Mouse (Mus musculus): Measurements from ENCODE around the gene Fermt2. TPM values are rescaled to one million over a fixed set of nuclear protein-coding genes. Genes with fewer than 3 reads are reported as not detected.

Fermt2 gene
- total RNA-seq, 2 experiments from 2014 or later = 78.6 to 81.1 TPM

GRCm38 (mm10) chr14:45452148-45452547, 77.8 kb downstream of the Fermt2 start:
- peak in 1 of 2 experiments; percentile 45 for DNase-seq (ENCODE audit: extremely low spot score in 1 of 2, low spot score in 2 of 2)
- intact Hi-C loops (cut with DNase I) = no loop called here

- DNase-seq (ENCODE audit: extremely low spot score in 1 of 2, low spot score in 2 of 2) = no peak
- intact Hi-C loops (cut with DNase I) = no loop called here
These were observed 78.8 kb downstream of the Fermt2 start for GRCm38 (mm10) chr14:45451090-45451489.

DNA sequence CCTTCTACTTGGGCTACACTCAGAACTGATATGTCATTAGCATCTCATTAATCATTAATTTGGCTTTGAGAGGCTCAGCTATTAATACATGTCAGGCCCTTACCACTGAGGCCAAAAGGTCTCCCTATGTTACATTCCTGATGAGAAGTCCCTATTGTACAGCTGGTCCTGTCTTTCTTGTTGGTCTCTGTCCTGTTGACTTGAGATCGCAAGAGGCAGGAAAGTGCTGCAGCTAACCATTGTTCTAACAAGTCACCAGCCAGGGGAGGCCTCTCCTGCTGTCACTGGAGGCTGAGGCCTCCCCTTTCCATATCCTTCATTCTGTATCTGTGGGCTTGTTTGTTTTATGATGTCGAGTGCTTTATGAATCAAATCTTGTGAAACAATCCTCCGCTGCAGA, 83.1 kb downstream of the Fermt2 start:
- intact Hi-C loops (cut with DNase I) = no loop called here
- no peak for DNase-seq (ENCODE audit: extremely low spot score in 1 of 2, low spot score in 2 of 2)

GRCm38 (mm10) chr14:45445445-45445844, 84.5 kb downstream of the Fermt2 start:
- intact Hi-C loops (cut with DNase I) = no loop called here
- DNase-seq (ENCODE audit: extremely low spot score in 1 of 2, low spot score in 2 of 2) = no peak

GRCm38 (mm10) chr14:45444870-45445269, 85.0 kb downstream of the Fermt2 start:
- no peak for DNase-seq (ENCODE audit: extremely low spot score in 1 of 2, low spot score in 2 of 2)
- intact Hi-C loops (cut with DNase I) = no loop called here

DNA sequence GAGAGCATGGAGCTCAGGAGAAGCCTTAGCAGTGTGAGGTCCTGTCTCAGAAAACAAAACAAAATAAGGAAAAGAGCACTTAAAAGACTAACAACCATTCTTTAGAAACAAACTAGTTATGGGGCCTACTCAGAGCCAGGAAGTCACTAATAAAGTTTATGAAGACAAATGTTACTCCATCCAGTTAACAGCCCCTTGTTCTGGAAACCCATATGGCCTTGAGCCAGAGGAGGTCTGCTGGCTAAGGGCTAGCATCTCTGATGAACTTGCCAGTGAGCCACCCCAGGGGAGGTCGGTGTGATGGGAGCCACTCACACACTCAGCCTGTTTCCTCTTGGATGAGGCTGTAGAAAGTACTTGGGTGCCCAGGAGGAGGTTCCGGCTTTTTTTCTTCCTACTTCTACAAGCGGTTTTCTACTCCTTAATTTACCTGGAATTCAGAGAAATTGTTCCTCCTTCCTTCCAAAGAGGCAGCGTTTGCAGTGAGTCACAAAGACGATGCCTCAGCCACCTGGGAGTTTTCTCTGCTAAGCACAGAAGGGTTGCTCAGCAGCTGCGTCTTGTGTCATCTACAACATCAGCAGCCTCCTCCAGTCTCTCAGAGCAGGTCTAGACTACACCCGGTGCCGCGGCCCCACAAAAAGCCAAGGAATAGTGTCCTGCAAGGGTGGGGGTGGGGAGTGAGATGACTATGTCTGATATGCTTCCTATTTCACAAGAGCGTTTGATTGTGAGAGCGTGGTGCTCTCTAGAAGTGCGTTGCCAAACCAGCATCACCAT, 86.9 kb downstream of the Fermt2 start:
- intact Hi-C loops (cut with DNase I) = no loop called here
- DNase-seq (ENCODE audit: extremely low spot score in 1 of 2, low spot score in 2 of 2) = no peak

DNA sequence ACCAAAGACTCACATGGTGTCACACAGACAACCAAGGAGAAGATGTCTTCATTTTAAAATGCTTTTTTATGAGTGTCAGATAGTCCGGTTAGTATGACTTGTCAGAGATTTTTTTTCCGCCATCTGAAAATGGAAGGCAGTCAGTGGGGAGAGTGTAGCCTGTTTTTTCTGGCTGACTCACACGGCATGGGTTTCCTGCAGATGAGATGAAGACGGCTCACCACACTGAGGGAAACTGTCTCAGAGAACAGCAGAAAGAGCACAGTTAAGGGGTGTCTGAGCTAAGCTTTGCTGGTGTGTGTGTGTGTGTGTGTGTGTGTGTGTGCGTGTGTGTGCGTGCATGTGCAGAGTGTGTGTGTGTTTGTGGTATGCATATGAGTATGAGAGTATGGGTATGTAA, 88.6 kb downstream of the Fermt2 start:
- no peak for DNase-seq (ENCODE audit: extremely low spot score in 1 of 2, low spot score in 2 of 2)
- intact Hi-C loops (cut with DNase I) = no loop called here

GRCm38 (mm10) chr14:45439387-45439786, 90.5 kb downstream of the Fermt2 start:
- intact Hi-C loops (cut with DNase I) = no loop called here

DNA sequence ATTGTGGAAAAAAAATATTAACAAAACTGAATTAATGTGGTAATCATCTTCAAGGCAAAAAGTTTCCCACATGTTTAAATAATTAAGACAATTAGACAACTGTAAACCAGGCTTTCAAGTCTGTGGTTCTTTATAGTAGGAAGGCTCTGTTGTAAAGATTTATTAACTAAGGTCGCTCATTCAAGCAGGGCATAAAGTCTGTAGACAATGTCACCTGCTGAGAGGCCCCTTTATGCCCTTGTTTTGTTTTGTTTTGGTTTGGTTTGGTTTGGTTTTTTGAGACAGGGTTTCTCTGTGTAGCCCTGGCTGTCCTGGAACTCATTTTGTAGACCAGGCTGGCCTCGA, 91.0 kb downstream of the Fermt2 start:
- DNase-seq (ENCODE audit: extremely low spot score in 1 of 2, low spot score in 2 of 2) = no peak
- intact Hi-C loops (cut with DNase I) = no loop called here

More at GRCm38 (mm10) chr14:45439387-45439786, 90.5 kb downstream of the Fermt2 start:
- DNase-seq (ENCODE audit: extremely low spot score in 1 of 2, low spot score in 2 of 2) = no peak

- DNase-seq (ENCODE audit: extremely low spot score in 1 of 2, low spot score in 2 of 2) = no peak
- intact Hi-C loops (cut with DNase I) = no loop called here
These were observed 91.5 kb downstream of the Fermt2 start for GRCm38 (mm10) chr14:45438250-45438930.

GRCm38 (mm10) chr14:45434220-45434619, 95.7 kb downstream of the Fermt2 start:
- DNase-seq (ENCODE audit: extremely low spot score in 1 of 2, low spot score in 2 of 2) = no peak
- intact Hi-C loops (cut with DNase I) = no loop called here

GRCm38 (mm10) chr14:45432003-45432402, 97.9 kb downstream of the Fermt2 start:
- intact Hi-C loops (cut with DNase I) = no loop called here
- no peak for DNase-seq (ENCODE audit: extremely low spot score in 1 of 2, low spot score in 2 of 2)

DNA sequence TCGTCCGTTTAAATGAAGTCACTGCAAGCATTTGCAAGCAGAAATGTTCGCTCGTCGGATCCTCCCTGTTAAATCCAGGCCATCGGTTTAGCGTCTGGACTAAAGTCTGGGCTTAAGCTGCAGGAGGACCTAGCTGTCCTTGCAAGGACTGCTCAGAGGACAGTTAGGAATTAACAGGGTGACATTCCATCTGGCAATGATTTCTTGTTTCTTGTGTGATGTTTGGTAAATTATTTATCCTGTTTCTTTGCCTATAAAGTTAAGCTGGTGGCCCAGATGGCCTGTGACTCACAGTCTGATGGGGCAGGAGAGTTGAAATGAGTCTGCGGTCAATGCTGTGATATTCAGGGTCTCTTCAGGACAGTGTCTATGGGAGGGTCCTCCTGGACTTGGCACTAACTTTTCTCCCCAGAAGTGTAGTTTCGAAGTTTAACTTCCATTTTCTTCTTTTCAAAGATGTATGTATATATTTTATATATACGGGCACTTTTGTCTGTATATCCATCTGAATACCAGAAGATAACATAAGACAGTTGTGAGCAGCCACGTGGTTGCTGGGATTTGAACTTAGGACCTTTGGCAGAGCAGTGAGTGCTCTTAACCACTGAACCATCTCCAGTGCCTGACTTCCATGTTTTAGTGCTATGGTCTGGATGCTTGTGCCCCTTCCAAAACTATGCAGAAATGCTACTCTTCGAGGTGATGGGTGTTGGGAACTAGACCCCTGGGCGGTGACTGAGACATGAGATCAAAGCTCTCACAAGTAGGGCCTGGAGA, 99.7 kb downstream of the Fermt2 start:
- no peak for DNase-seq (ENCODE audit: extremely low spot score in 1 of 2, low spot score in 2 of 2)
- intact Hi-C loops (cut with DNase I) = no loop called here

GRCm38 (mm10) chr14:45423220-45423619, 106.7 kb downstream of the Fermt2 start:
- intact Hi-C loops (cut with DNase I) = loop anchor here (5.0 to 10.0 kb wide), 4 partner anchors 119 to 349 kb away; no protein-coding TSS in a partner anchor

DNA sequence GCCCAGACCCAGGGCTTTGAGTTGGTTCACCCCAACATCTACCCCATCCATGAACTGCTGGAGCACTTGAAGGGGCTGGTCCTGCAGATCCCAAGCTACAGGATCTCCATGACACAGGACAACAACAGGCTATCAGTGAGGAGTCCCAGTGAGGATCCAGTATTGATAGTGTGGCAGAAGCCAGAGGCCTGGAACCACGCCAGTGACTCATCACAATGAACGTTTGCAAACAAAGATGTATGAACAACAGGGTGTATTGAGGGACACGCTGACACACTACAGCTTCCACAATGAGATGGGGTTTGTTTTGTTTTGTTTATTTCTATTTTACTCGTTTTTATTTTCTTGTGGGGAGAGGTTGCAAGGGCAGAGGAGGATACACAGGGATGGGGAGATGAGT, 107.5 kb downstream of the Fermt2 start:
- intact Hi-C loops (cut with DNase I) = loop anchor here (5.0 to 10.0 kb wide), 4 partner anchors 120 to 350 kb away; no protein-coding TSS in a partner anchor
- DNase-seq (ENCODE audit: extremely low spot score in 1 of 2, low spot score in 2 of 2) = no peak

More at GRCm38 (mm10) chr14:45423220-45423619, 106.7 kb downstream of the Fermt2 start:
- peak in 1 of 2 experiments; percentile 44 for DNase-seq (ENCODE audit: extremely low spot score in 1 of 2, low spot score in 2 of 2)

DNA sequence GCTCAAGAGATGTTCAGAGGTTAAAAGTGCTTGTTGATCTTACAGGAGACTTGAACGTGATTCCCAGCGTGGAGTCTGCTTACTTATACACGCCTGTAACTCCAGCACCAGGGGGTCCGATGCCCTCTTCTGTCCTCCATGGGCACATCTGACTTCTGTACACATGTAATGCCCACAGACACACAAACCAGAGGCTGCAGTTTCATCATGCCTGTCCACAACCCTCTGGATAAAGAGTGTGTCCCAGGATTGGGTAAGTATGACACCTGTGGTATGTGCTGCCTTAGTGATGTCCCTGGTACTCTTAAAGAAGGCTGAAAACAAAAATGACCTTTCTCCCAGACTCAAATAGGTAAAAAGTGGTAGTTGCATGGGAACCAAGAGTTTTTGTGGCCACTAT, 110.6 kb downstream of the Fermt2 start:
- intact Hi-C loops (cut with DNase I) = no loop called here
- DNase-seq (ENCODE audit: extremely low spot score in 1 of 2, low spot score in 2 of 2) = no peak

DNA sequence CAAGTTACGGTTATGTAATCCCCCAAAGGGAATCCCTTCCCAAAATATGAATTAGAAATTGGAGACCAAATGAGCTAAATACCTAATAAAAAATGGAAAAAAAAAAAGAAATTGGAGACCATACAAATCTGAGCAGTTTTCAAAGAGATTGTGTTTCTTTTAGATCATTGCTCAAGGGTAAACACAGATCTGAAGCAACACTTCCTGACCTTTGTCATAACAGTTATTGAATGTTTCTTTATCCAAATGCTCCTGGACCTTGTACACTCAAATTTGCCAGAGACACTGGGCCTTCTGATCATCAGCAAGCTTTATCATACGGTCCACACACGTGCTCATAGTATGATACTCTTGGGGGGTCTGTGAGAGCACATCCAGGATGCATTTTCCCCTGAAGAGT, 111.4 kb downstream of the Fermt2 start:
- no peak for DNase-seq (ENCODE audit: extremely low spot score in 1 of 2, low spot score in 2 of 2)
- intact Hi-C loops (cut with DNase I) = no loop called here

DNA sequence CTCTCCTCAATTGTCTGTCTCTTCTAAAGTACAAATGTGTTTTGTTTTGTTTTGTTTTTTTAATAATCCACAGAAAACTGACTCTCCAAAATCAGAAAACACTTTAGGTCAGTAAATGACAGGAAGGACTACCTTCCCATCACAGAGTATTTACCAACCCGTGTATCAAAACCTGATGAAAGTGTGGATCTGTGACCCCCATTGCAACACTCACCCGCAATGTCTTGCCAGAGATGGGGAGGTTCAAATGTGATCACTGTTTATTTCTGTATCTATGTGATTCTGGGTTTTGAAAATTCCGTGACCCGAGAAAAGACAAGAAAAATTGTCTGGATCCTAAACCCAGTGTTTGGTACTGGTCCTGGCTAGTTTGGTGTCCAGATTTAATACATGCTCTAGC, 113.7 kb downstream of the Fermt2 start:
- intact Hi-C loops (cut with DNase I) = no loop called here
- no peak for DNase-seq (ENCODE audit: extremely low spot score in 1 of 2, low spot score in 2 of 2)

All from left cerebral cortex, postnatal 10 days (tissue).